11 mouse cellular contexts compared by ENCODE assay signal in genomic region chr17:46117623-46118422, GRCm38 (mm10). TPM values are rescaled to one million over a fixed set of nuclear protein-coding genes. Genes with fewer than 3 reads are reported as not detected.
A peak's percentile ranks its signal among the peaks of the same experiment; 100 is the strongest.
DNase-seq lines count a peak whose midpoint lies in the region; ATAC-seq and TF ChIP-seq lines count a peak whose summit lies in the region.
"Had no signal": no experiment of that assay in that cellular context is flagged by ENCODE, and none has a peak within 500 bp of the region (broad histone marks: within the 10 kb centered on the region; RNA-seq: fewer than 3 reads in every experiment).

No protein-coding gene starts in this region.

- 0 out of 2 replicates have a peak, but pooled peaks cover 2% of the 10 kb centered on the region for H3K36me3 ChIP-seq in intestine, embryonic 16.5 days (ENCODE audit: control insufficient read depth, insufficient read depth, low read length)
- peaks cover 31% of the 10 kb centered on the region for H3K36me3 ChIP-seq in intestine, postnatal 0 days (ENCODE audit: control insufficient read depth, insufficient read depth)

- no peak overlapping the region for H3K4me3 ChIP-seq in intestine, embryonic 16.5 days (ENCODE audit: low read length)
- H3K4me3 ChIP-seq in intestine, postnatal 0 days (ENCODE audit: low read depth, low read length): no peak overlapping the region
- H3K4me3 ChIP-seq: liver, embryonic 12.5 days had no signal

- intact Hi-C loops in gastrocnemius, postnatal 14 days (cut with DNase I; ENCODE audit: low total_unique reads): no loop called here

- peak; percentile 26; the same call in 1 of the 2 replicates for ATAC-seq in intestine, embryonic 16.5 days
- ATAC-seq in intestine, postnatal 0 days: no peak
- no peak for ATAC-seq in inflammation-experienced regulatory T-cells, adult 6 months
- ATAC-seq: CD4-positive, CD25-positive, alpha-beta regulatory T cell, adult 4 months; forebrain, postnatal 0 days; liver, embryonic 12.5 days had no signal

- H3K9ac ChIP-seq in intestine, embryonic 16.5 days (ENCODE audit: low read depth, low read length): no peak overlapping the region
- H3K9ac ChIP-seq in intestine, postnatal 0 days (ENCODE audit: low read depth, low read length): no peak overlapping the region
- H3K9ac ChIP-seq: forebrain, postnatal 0 days; liver, embryonic 12.5 days had no signal

- peaks cover 2% of the 10 kb centered on the region; the same call in 1 of the 2 replicates for H3K4me1 ChIP-seq in intestine, embryonic 16.5 days (ENCODE audit: control insufficient read depth, insufficient read depth, low read length)
- no peaks in the 10 kb centered on the region for H3K4me1 ChIP-seq in intestine, postnatal 0 days (replicated peaks; ENCODE audit: control insufficient read depth, insufficient read depth, low read length)

- H3K4me2 ChIP-seq in intestine, embryonic 16.5 days (ENCODE audit: low read depth, low read length): no peak overlapping the region
- no peak overlapping the region for H3K4me2 ChIP-seq in intestine, postnatal 0 days (replicated peaks; ENCODE audit: low read depth)
- H3K4me2 ChIP-seq: liver, embryonic 12.5 days had no signal

- H3K9me3 ChIP-seq in intestine, embryonic 16.5 days (ENCODE audit: control insufficient read depth, low read length): no peaks in the 10 kb centered on the region
- H3K9me3 ChIP-seq in intestine, postnatal 0 days (ENCODE audit: control insufficient read depth): no peaks in the 10 kb centered on the region
- H3K9me3 ChIP-seq: liver, embryonic 12.5 days had no signal

- 75% methylated on average over 13 of the region's 13 CpGs for WGBS in intestine, embryonic 16.5 days
- WGBS in intestine, postnatal 0 days: 69% methylated on average over 13 of the region's 13 CpGs

- no peaks in the 10 kb centered on the region for H3K27me3 ChIP-seq in intestine, embryonic 16.5 days (replicated peaks; ENCODE audit: control insufficient read depth, insufficient read depth, low read length)
- H3K27me3 ChIP-seq in intestine, postnatal 0 days (replicated peaks; ENCODE audit: control insufficient read depth, insufficient read depth, low read length): no peaks in the 10 kb centered on the region
- H3K27me3 ChIP-seq: liver, embryonic 12.5 days had no signal

- H3K27ac ChIP-seq in intestine, embryonic 16.5 days (ENCODE audit: low read length): no peak overlapping the region
- H3K27ac ChIP-seq in intestine, postnatal 0 days (ENCODE audit: low read depth, low read length): no peak overlapping the region
- H3K27ac ChIP-seq: liver, embryonic 12.5 days had no signal

- no peak for TF ChIP-seq CTCF in intestine, postnatal 0 days (IDR thresholded peaks at IDR 0.05; ENCODE audit: low read depth)

- DNase-seq in gastrocnemius, postnatal 14 days: peak; percentile 51
- DNase-seq in gastrocnemius, postnatal 10 days: no peak
- DNase-seq in adipocyte (ENCODE audit: low spot score): peak; percentile 28
- DNase-seq in forelimb bud, embryonic 11.5 days (ENCODE audit: low read depth, low spot score): peak; percentile 55
- DNase-seq: cerebellum, adult 18-20 months; forebrain, postnatal 0 days had no signal

RNA-seq across cellular contexts. Expression of gene Mrps18a, which starts 7.0 kb away (rescaled TPM):
- total RNA-seq in gastrocnemius, postnatal 14 days (2021): 10 to 100 TPM; 61.3 to 61.8 TPM
- 10 to 100 TPM; 62.6 to 63.8 TPM for total RNA-seq in gastrocnemius, postnatal 10 days (2021)
- 159 and 164 TPM in 2 replicates for polyA plus RNA-seq in intestine, embryonic 16.5 days (2015; fragmentation: Nextera tagmentation; extraction: Ambion mirVana)
- 121 TPM in 2 replicates for polyA plus RNA-seq in intestine, postnatal 0 days (2015; fragmentation: Nextera tagmentation; extraction: Ambion mirVana)
- 100 to 1,000 TPM in 2 of 3 experiments, 10 to 100 TPM in 1; 97.0 to 127 (median 110) TPM for polyA plus RNA-seq in inflammation-experienced regulatory T-cells, adult 6 months (2017; shearing (Covaris generic))

RNA-seq across cellular contexts. Expression of gene Rsph9, which starts 26.2 kb away (rescaled TPM):
- under 1 TPM; 0.43 to 0.66 TPM for total RNA-seq in gastrocnemius, postnatal 14 days (2021)
- under 1 TPM; 0.49 to 0.84 TPM for total RNA-seq in gastrocnemius, postnatal 10 days (2021)
- polyA plus RNA-seq in intestine, embryonic 16.5 days (2015; fragmentation: Nextera tagmentation; extraction: Ambion mirVana): 6.4 and 8.8 TPM in 2 replicates
- 4.7 and 5.1 TPM in 2 replicates for polyA plus RNA-seq in intestine, postnatal 0 days (2015; fragmentation: Nextera tagmentation; extraction: Ambion mirVana)
- 1 to 10 TPM in 2 of 3 experiments, under 1 TPM in 1; 0.94 to 2.3 (median 1.3) TPM for polyA plus RNA-seq in inflammation-experienced regulatory T-cells, adult 6 months (2017; shearing (Covaris generic))

RNA-seq across cellular contexts. Expression of gene Mad2l1bp, which starts 35.5 kb away (rescaled TPM):
- 10 to 100 TPM; 14.6 to 15.6 TPM for total RNA-seq in gastrocnemius, postnatal 14 days (2021)
- total RNA-seq in gastrocnemius, postnatal 10 days (2021): 10 to 100 TPM; 14.0 to 14.7 TPM
- 35.4 and 37.1 TPM in 2 replicates for polyA plus RNA-seq in intestine, embryonic 16.5 days (2015; fragmentation: Nextera tagmentation; extraction: Ambion mirVana)
- 38.1 and 40.2 TPM in 2 replicates for polyA plus RNA-seq in intestine, postnatal 0 days (2015; fragmentation: Nextera tagmentation; extraction: Ambion mirVana)
- 10 to 100 TPM; 47.3 to 55.4 (median 53.1) TPM for polyA plus RNA-seq in inflammation-experienced regulatory T-cells, adult 6 months (2017; shearing (Covaris generic))

RNA-seq across cellular contexts. Expression of gene Gtpbp2, which starts 43.0 kb away (rescaled TPM):
- total RNA-seq in gastrocnemius, postnatal 14 days (2021): 10 to 100 TPM; 45.4 to 56.3 TPM
- total RNA-seq in gastrocnemius, postnatal 10 days (2021): 10 to 100 TPM; 44.9 to 59.2 TPM
- polyA plus RNA-seq in intestine, embryonic 16.5 days (2015; fragmentation: Nextera tagmentation; extraction: Ambion mirVana): 25.3 and 29.2 TPM in 2 replicates
- 22.2 and 28.3 TPM in 2 replicates for polyA plus RNA-seq in intestine, postnatal 0 days (2015; fragmentation: Nextera tagmentation; extraction: Ambion mirVana)
- 10 to 100 TPM; 47.8 to 71.3 (median 51.3) TPM for polyA plus RNA-seq in inflammation-experienced regulatory T-cells, adult 6 months (2017; shearing (Covaris generic))
